Mouse (Mus musculus) liver, embryonic 14.5 days (tissue): ENCODE measurements around the gene Clta. TPM values are rescaled to one million over a fixed set of nuclear protein-coding genes. Genes with fewer than 3 reads are reported as not detected.

Experiments
- ATAC-seq: fragments of 200-750 bp; cut with Nextera tagmentation; 2 replicates; pipeline ENCODE4 v1.8.0; 2017; ENCODE audit warnings: moderate number of reproducible peaks, mild to moderate bottlenecking, moderate library complexity; ENCODE audit not compliant: insufficient read depth
- DNase-seq, 3 experiments: peaks; one replicate each; pipeline ENCODE4 v3.0.0-alpha.2; 2012 to 2013; ENCODE audit warnings: low read depth in 3 of 3, low spot score in 3 of 3
- H3K27ac ChIP-seq: fragments of 300-500 bp; sonication (generic); 2 replicates; pipeline ENCODE4 v1.5.1; 2014; ENCODE audit warnings: moderate library complexity, mild to moderate bottlenecking, control low read depth, inconsistent platforms
- H3K27me3 ChIP-seq: fragments of 300-500 bp; sonication (generic); 2 replicates; pipeline ENCODE4 v1.6.1; 2014; ENCODE audit warnings: mild to moderate bottlenecking, low read length, moderate library complexity; ENCODE audit not compliant: control insufficient read depth, insufficient read depth
- H3K36me3 ChIP-seq: fragments of 300-500 bp; sonication (generic); replicated peaks from 2 replicates; pipeline ENCODE4 v1.6.1; 2014; ENCODE audit warnings: low read depth; ENCODE audit not compliant: control insufficient read depth, insufficient read depth
- H3K4me1 ChIP-seq, 2 experiments: fragments of 200-500 bp in 1 of 2; fragments of 300-500 bp in 1 of 2; sonication (generic) in 1 of 2; replicated peaks; 2 replicates each; pipeline ENCODE4 v1.6.1; 2012 to 2014; ENCODE audit warnings: antibody characterized with exemption in 1 of 2, inconsistent platforms in 1 of 2, low read length in 1 of 2; ENCODE audit not compliant: control insufficient read depth in 2 of 2, insufficient read depth in 2 of 2
- H3K4me2 ChIP-seq: fragments of 300-500 bp; sonication (generic); 2 replicates; pipeline ENCODE4 v1.6.1; 2014; ENCODE audit warnings: low read depth, mild to moderate bottlenecking, control low read depth, moderate library complexity
- H3K4me3 ChIP-seq, 2 experiments: fragments of 200-500 bp in 1 of 2; fragments of 300-500 bp in 1 of 2; sonication (generic) in 1 of 2; 2 replicates each; pipeline ENCODE4 v1.5.1; 2012 to 2014; ENCODE audit warnings: low read depth in 2 of 2, low read length in 2 of 2, mild to moderate bottlenecking in 2 of 2, control low read depth in 1 of 2, inconsistent platforms in 1 of 2, moderate library complexity in 1 of 2; ENCODE audit not compliant: insufficient read depth in 1 of 2
- H3K9ac ChIP-seq: fragments of 300-500 bp; sonication (generic); replicated peaks from 2 replicates; pipeline ENCODE4 v1.6.1; 2014; ENCODE audit warnings: mild to moderate bottlenecking, control low read depth, moderate library complexity
- H3K9me3 ChIP-seq: fragments of 300-500 bp; sonication (generic); 2 replicates; pipeline ENCODE4 v1.6.1; 2016; ENCODE audit warnings: low read length, mixed read lengths; ENCODE audit not compliant: control insufficient read depth
- CTCF ChIP-seq: IDR thresholded peaks from 2 replicates; pipeline ENCODE4 v1.5.1; 2016; ENCODE audit warnings: antibody characterized with exemption, low read depth, control low read depth
- EP300 ChIP-seq: IDR thresholded peaks from 2 replicates; pipeline ENCODE4 v1.6.1; 2016; ENCODE audit warnings: antibody characterized with exemption, low read depth
- WGBS: fragments of 180-500 bp; shearing (Covaris S2); extraction: QIAGEN DNeasy Blood & Tissue Kit; methylation state at CpG from one replicate; pipeline ENCODE4 v1.1.7; 2014; ENCODE audit not compliant: insufficient replicate concordance; 5-methylcytosine and 5-hydroxymethylcytosine counted together
- polyA plus RNA-seq, 2 experiments: library from polyadenylated mRNA; depleted of rRNA in 1 of 2; stranded (reverse) in 1 of 2; unstranded in 1 of 2; fragments of >200 nt; fragmentation: Nextera tagmentation in 1 of 2; extraction: Ambion mirVana in 1 of 2; gene quantifications; 2 replicates each; pipeline versions ENCODE4 v1.2.1 to v1.2.3; 2012 to 2014

The Clta gene
- polyA plus RNA-seq, 2 experiments: 121 to 173 TPM

GRCm38 (mm10) chr4:44011799-44012198, 7.5 kb downstream of the Clta start:
- Histone ChIP-seq H3K9ac (peak overlapping the region; percentile 63), H3K4me2 (peak overlapping the region; percentile 97), H3K9me3 (no peaks in the 10 kb centered on the region), H3K27ac (peak overlapping the region; percentile 60; the same call in 1 of the 2 replicates), H3K4me1 (peaks cover 17 to 22% of the 10 kb centered on the region in 2 experiments), H3K27me3 (no peaks in the 10 kb centered on the region), H3K4me3 (peak overlapping the region; percentile 88 to 93), H3K36me3 (peaks cover 10% of the 10 kb centered on the region)
- 69% methylated on average over 3 of the region's 3 CpGs for WGBS
- no peak for TF ChIP-seq CTCF
- no peak for TF ChIP-seq EP300
- no peak for DNase-seq
- ATAC-seq: no peak

DNA sequence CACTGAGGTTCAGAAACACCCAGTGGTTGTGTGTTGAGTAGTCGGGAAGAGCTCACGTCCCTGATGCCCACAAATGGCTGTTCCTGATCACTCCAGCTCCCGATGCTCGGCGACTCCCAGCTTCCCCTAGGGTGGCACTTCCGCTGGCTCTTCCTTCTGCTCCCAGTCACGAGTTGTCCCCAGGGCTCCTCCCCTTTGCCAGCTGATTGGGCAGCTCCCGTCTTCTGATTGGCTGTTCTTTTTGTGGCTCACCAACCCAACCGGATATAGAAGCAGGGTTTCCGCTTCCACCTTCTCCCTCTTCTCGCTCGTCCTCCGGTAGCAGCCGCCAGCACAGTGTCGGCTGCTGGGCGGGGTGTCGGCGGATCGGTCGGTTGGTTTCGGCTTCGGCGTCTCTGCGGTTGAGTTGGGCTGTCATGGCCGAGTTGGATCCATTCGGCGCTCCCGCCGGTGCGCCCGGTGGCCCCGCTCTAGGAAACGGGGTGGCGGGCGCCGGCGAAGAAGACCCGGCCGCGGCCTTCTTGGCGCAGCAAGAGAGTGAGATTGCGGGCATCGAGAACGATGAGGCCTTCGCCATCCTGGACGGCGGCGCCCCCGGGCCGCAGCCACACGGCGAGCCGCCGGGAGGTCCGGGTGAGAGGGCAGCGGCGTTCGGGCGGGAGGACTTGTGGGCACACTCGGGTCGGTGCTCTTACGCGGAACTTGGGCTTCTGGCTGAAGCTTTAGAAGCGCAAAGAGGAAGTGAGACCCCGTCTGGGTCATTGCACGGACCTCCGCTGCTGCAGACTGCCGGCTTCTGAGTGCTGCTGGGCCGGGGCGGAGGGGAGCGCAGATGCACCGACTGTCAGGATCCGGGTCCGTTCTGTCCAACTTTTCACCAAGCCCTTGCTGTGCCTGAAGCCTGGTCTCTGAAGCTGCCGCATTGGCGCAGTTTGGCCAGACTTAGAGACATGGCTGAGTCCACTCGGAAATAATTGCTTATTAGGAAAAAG, 8.4 kb downstream of the Clta start:
- Histone ChIP-seq H3K27ac (peak overlapping the region; percentile 72), H3K4me1 (peaks cover 17 to 22% of the 10 kb centered on the region in 2 experiments), H3K4me2 (peak overlapping the region; percentile 97), H3K27me3 (no peaks in the 10 kb centered on the region), H3K9me3 (no peaks in the 10 kb centered on the region), H3K36me3 (peaks cover 10% of the 10 kb centered on the region), H3K4me3 (peak overlapping the region; percentile 88 to 93), H3K9ac (peak overlapping the region; percentile 86)
- ATAC-seq: peak; percentile 98
- WGBS: under 1% methylated on average over 77 of the region's 77 CpGs
- TF ChIP-seq EP300: no peak
- no peak for TF ChIP-seq CTCF
- DNase-seq: peak; percentile 92 to 93 (median 93)

GRCm38 (mm10) chr4:44013391-44014070, 9.3 kb downstream of the Clta start:
- ATAC-seq (no peak), DNase-seq (no peak)
- WGBS: 17% methylated on average over 11 of the region's 11 CpGs
- H3K27ac ChIP-seq: no peak overlapping the region
- peak overlapping the region; percentile 97 for H3K4me2 ChIP-seq
- peak overlapping the region; percentile 88 to 93 for H3K4me3 ChIP-seq
- no peaks in the 10 kb centered on the region for H3K9me3 ChIP-seq
- H3K27me3 ChIP-seq: no peaks in the 10 kb centered on the region
- H3K36me3 ChIP-seq: peaks cover 13% of the 10 kb centered on the region
- H3K4me1 ChIP-seq: peaks cover 17 to 22% of the 10 kb centered on the region in 2 experiments
- peak overlapping the region; percentile 86 for H3K9ac ChIP-seq
- no peak for TF ChIP-seq EP300
- no peak for TF ChIP-seq CTCF

- no peak for ATAC-seq
- no peak for DNase-seq
- no peak overlapping the region for H3K27ac ChIP-seq
- H3K27me3 ChIP-seq: no peaks in the 10 kb centered on the region
- peaks cover 38% of the 10 kb centered on the region for H3K36me3 ChIP-seq
- no peak for TF ChIP-seq EP300
- no peak for TF ChIP-seq CTCF
- H3K9ac ChIP-seq: no peak overlapping the region
- H3K4me2 ChIP-seq: peak overlapping the region; percentile 18; the same call in 1 of the 2 replicates
- H3K4me1 ChIP-seq: peaks cover 17 to 22% of the 10 kb centered on the region in 2 experiments
- 45% methylated on average over 4 of the region's 4 CpGs for WGBS
- no peak overlapping the region for H3K4me3 ChIP-seq
- H3K9me3 ChIP-seq: no peaks in the 10 kb centered on the region
Measured at GRCm38 (mm10) chr4:44016071-44016470, 11.8 kb downstream of the Clta start.

DNA sequence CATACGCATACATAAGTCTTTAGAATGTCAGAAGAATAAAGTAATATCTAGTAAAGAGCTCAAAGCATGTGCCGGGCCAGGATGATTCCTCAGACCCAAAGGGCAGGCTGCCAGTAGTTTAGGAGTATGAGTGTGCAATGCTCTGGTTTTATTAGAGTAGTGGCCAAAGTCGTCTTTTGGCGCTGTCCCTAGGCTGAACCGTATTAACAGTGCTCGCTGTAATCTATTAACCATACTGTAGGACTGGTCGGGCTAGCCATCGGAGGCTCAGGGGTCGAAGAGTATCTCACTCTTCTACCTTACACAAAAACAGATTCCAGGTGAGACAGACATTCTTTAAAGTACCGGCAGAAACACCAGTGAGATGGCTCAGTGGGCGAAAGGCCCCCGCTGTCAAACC, 12.5 kb downstream of the Clta start:
- Histone ChIP-seq H3K36me3 (peaks cover 43% of the 10 kb centered on the region), H3K9ac (no peak overlapping the region), H3K4me2 (no peak overlapping the region), H3K9me3 (no peaks in the 10 kb centered on the region), H3K4me1 (peaks cover 16 to 21% of the 10 kb centered on the region in 2 experiments), H3K27me3 (no peaks in the 10 kb centered on the region), H3K4me3 (no peak overlapping the region), H3K27ac (no peak overlapping the region)
- TF ChIP-seq EP300 (no peak), CTCF (no peak)
- 86% methylated on average over 12 of the region's 12 CpGs for WGBS
- no peak for ATAC-seq
- DNase-seq: no peak
